Mouse (Mus musculus): ENCODE measurements around the gene Ccdc188.

Gene Ccdc188

GRCm38 (mm10) chr16:18234671-18235388 lies 17.2 kb downstream of the Ccdc188 start, which contains the start of gene Zdhhc8:
Zdhhc8 (minus strand) TSS chr16:18235136.
- DNase-seq (ENCODE audit: low read depth, low spot score) = no peak

- no peak for DNase-seq (ENCODE audit: low read depth, low spot score)
Measured at GRCm38 (mm10) chr16:18235389-18236065, 17.8 kb downstream of the Ccdc188 start.

- no peak for DNase-seq (ENCODE audit: low read depth, low spot score)
Measured at GRCm38 (mm10) chr16:18236676-18237501, 19.2 kb downstream of the Ccdc188 start.

- no peak for DNase-seq (ENCODE audit: low read depth, low spot score)
Measured at GRCm38 (mm10) chr16:18241581-18241980, 23.9 kb downstream of the Ccdc188 start.

- DNase-seq (ENCODE audit: low read depth, low spot score) = no peak
Measured at GRCm38 (mm10) chr16:18247521-18248399, 30.1 kb downstream of the Ccdc188 start.

- DNase-seq (ENCODE audit: low read depth, low spot score) = peak; percentile 95
Measured at GRCm38 (mm10) chr16:18248433-18249363, 31.0 kb downstream of the Ccdc188 start, which contains the start of the genes Trmt2a and Ranbp1. Trmt2a (plus strand) TSS chr16:18248679. Ranbp1 (minus strand) TSS chr16:18248732.

- no peak for DNase-seq (ENCODE audit: low read depth, low spot score)
Measured at GRCm38 (mm10) chr16:18249364-18249967, 31.8 kb downstream of the Ccdc188 start.

GRCm38 (mm10) chr16:18250231-18250630 lies 32.6 kb downstream of the Ccdc188 start:
- no peak for DNase-seq (ENCODE audit: low read depth, low spot score)

- no peak for DNase-seq (ENCODE audit: low read depth, low spot score)
Measured at GRCm38 (mm10) chr16:18250828-18251790, 33.4 kb downstream of the Ccdc188 start.

GRCm38 (mm10) chr16:18252736-18253135 lies 35.1 kb downstream of the Ccdc188 start:
- DNase-seq (ENCODE audit: low read depth, low spot score) = no peak

- no peak for DNase-seq (ENCODE audit: low read depth, low spot score)
Measured at GRCm38 (mm10) chr16:18253866-18254265, 36.2 kb downstream of the Ccdc188 start.

GRCm38 (mm10) chr16:18258221-18258620 lies 40.5 kb downstream of the Ccdc188 start, which contains the start of gene Gm49776:
Gm49776 (minus strand) TSS chr16:18258321.
- no peak for DNase-seq (ENCODE audit: low read depth, low spot score)

- no peak for DNase-seq (ENCODE audit: low read depth, low spot score)
Measured at GRCm38 (mm10) chr16:18265024-18265423, 47.3 kb downstream of the Ccdc188 start.

GRCm38 (mm10) chr16:18268182-18268581 lies 50.5 kb downstream of the Ccdc188 start:
- no peak for DNase-seq (ENCODE audit: low read depth, low spot score)

Measured in retina, adult 2 months (tissue).